Mouse (Mus musculus) 416B (cell line): ENCODE measurements around the gene Igf2r.

ENCODE experiments used
- DNase-seq: peaks from one replicate; pipeline ENCODE4 v3.0.0; 2011; ENCODE audit warnings: low read depth

Igf2r gene

GRCm38 (mm10) chr17:12671029-12671605, 98.3 kb downstream of the Igf2r start:
- no peak for DNase-seq

- no peak for DNase-seq
Measured at GRCm38 (mm10) chr17:12669363-12669679, 100.1 kb downstream of the Igf2r start.

- no peak for DNase-seq
Measured at GRCm38 (mm10) chr17:12668478-12669362, 100.7 kb downstream of the Igf2r start.

- DNase-seq, result no peak
Measured at GRCm38 (mm10) chr17:12664156-12664555, 105.3 kb downstream of the Igf2r start.

- peak; percentile 34 for DNase-seq
Measured at GRCm38 (mm10) chr17:12660572-12661260, 108.7 kb downstream of the Igf2r start.

GRCm38 (mm10) chr17:12659233-12659632, 110.2 kb downstream of the Igf2r start:
- no peak for DNase-seq

GRCm38 (mm10) chr17:12658784-12659183, 110.7 kb downstream of the Igf2r start:
- no peak for DNase-seq

GRCm38 (mm10) chr17:12655826-12656225, 113.6 kb downstream of the Igf2r start:
- DNase-seq, result peak; percentile 66

- DNase-seq, result no peak
Measured at GRCm38 (mm10) chr17:12654061-12654460, 115.4 kb downstream of the Igf2r start.

GRCm38 (mm10) chr17:12652604-12653003, 116.9 kb downstream of the Igf2r start:
- no peak for DNase-seq

- DNase-seq, result no peak
Measured at GRCm38 (mm10) chr17:12645461-12645860, 124.0 kb downstream of the Igf2r start.

- DNase-seq, result no peak
Measured at GRCm38 (mm10) chr17:12641087-12641486, 128.4 kb downstream of the Igf2r start.

- no peak for DNase-seq
Measured at GRCm38 (mm10) chr17:12639585-12639984, 129.9 kb downstream of the Igf2r start.

- no peak for DNase-seq
Measured at GRCm38 (mm10) chr17:12634814-12635213, 134.7 kb downstream of the Igf2r start.
